Mouse (Mus musculus): ENCODE data around the gene 1110051M20Rik. TPM values are rescaled to one million over a fixed set of nuclear protein-coding genes. Genes with fewer than 3 reads are reported as not detected.
A peak's percentile ranks its signal among the peaks of the same experiment; 100 is the strongest.

Gene 1110051M20Rik
- total and polyA plus RNA-seq, 2 experiments from 2014 or later = 141 to 175 TPM

- 67% methylated on average over 3 of the region's 3 CpGs for WGBS
- no peak for TF ChIP-seq CTCF (IDR thresholded peaks at IDR 0.05; ENCODE audit: low read depth)
- Histone ChIP-seq H3K27me3 (ENCODE audit: insufficient read depth, low read length) (no peaks in the 10 kb centered on the region), H3K36me3 (ENCODE audit: insufficient read depth, low read length) (no peaks in the 10 kb centered on the region; the same call in 1 of the 2 replicates), H3K4me3 (ENCODE audit: low read length) (no peak overlapping the region), H3K9me3 (ENCODE audit: low read length) (no peaks in the 10 kb centered on the region), H3K9ac (replicated peaks; ENCODE audit: low read length) (no peak overlapping the region), H3K27ac (no peak overlapping the region), H3K4me1 (ENCODE audit: insufficient read depth, low read length) (peaks cover 4% of the 10 kb centered on the region; the same call in 1 of the 2 replicates), H3K4me2 (ENCODE audit: low read depth, low read length) (no peak overlapping the region)
- ATAC-seq (no peak), DNase-seq (ENCODE audit: low spot score) (no peak)
Observed at GRCm38 (mm10) chr2:91388281-91388680, 56.2 kb downstream of the 1110051M20Rik start.

GRCm38 (mm10) chr2:91387287-91387958 lies 57.1 kb downstream of the 1110051M20Rik start:
- no peak for ATAC-seq
- peak overlapping the region; percentile 27; the same call in 1 of the 2 replicates for H3K27ac ChIP-seq

GRCm38 (mm10) chr2:91386547-91387286 lies 57.8 kb downstream of the 1110051M20Rik start:
- peak overlapping the region; percentile 27; the same call in 1 of the 2 replicates for H3K27ac ChIP-seq
- peak; percentile 5 for DNase-seq (ENCODE audit: low spot score)

More at GRCm38 (mm10) chr2:91387287-91387958, 57.1 kb downstream of the 1110051M20Rik start:
- no peak overlapping the region for H3K4me2 ChIP-seq (ENCODE audit: low read depth, low read length)
- peaks cover 4% of the 10 kb centered on the region; the same call in 1 of the 2 replicates for H3K4me1 ChIP-seq (ENCODE audit: insufficient read depth, low read length)
- H3K27me3 ChIP-seq (ENCODE audit: insufficient read depth, low read length) = no peaks in the 10 kb centered on the region
- WGBS = 79% methylated on average over 6 of the region's 6 CpGs
- no peak overlapping the region for H3K9ac ChIP-seq (replicated peaks; ENCODE audit: low read length)
- H3K4me3 ChIP-seq (ENCODE audit: low read length) = no peak overlapping the region
- H3K9me3 ChIP-seq (ENCODE audit: low read length) = no peaks in the 10 kb centered on the region
- DNase-seq (ENCODE audit: low spot score) = no peak
- H3K36me3 ChIP-seq (ENCODE audit: insufficient read depth, low read length) = no peaks in the 10 kb centered on the region; the same call in 1 of the 2 replicates
- no peak for TF ChIP-seq CTCF (IDR thresholded peaks at IDR 0.05; ENCODE audit: low read depth)

GRCm38 (mm10) chr2:91383294-91383693 lies 61.2 kb downstream of the 1110051M20Rik start:
- no peak; the same call in 1 of the 2 replicates for TF ChIP-seq CTCF (IDR thresholded peaks at IDR 0.05; ENCODE audit: low read depth)
- no peak overlapping the region for H3K4me2 ChIP-seq (ENCODE audit: low read depth, low read length)
- peak overlapping the region; percentile 28; the same call in 1 of the 2 replicates for H3K27ac ChIP-seq
- H3K9me3 ChIP-seq (ENCODE audit: low read length) = no peaks in the 10 kb centered on the region
- DNase-seq (ENCODE audit: low spot score) = peak; percentile 46
- no peaks in the 10 kb centered on the region for H3K27me3 ChIP-seq (ENCODE audit: insufficient read depth, low read length)
- no peak overlapping the region for H3K4me3 ChIP-seq (ENCODE audit: low read length)
- no peak overlapping the region for H3K9ac ChIP-seq (replicated peaks; ENCODE audit: low read length)
- no peaks in the 10 kb centered on the region; the same call in 1 of the 2 replicates for H3K36me3 ChIP-seq (ENCODE audit: insufficient read depth, low read length)
- H3K4me1 ChIP-seq (ENCODE audit: insufficient read depth, low read length) = 0 out of 2 replicates have a peak, but pooled peaks cover 4% of the 10 kb centered on the region
- 0 out of 2 replicates have a peak, but pooled peaks have one; percentile 27 for ATAC-seq
- 66% methylated on average over 6 of the region's 6 CpGs for WGBS

More at GRCm38 (mm10) chr2:91386547-91387286, 57.8 kb downstream of the 1110051M20Rik start:
- Histone ChIP-seq H3K9me3 (ENCODE audit: low read length) (no peaks in the 10 kb centered on the region), H3K27me3 (ENCODE audit: insufficient read depth, low read length) (no peaks in the 10 kb centered on the region), H3K4me3 (ENCODE audit: low read length) (no peak overlapping the region), H3K9ac (replicated peaks; ENCODE audit: low read length) (no peak overlapping the region), H3K4me1 (ENCODE audit: insufficient read depth, low read length) (peaks cover 4% of the 10 kb centered on the region; the same call in 1 of the 2 replicates), H3K4me2 (ENCODE audit: low read depth, low read length) (no peak overlapping the region), H3K36me3 (ENCODE audit: insufficient read depth, low read length) (no peaks in the 10 kb centered on the region; the same call in 1 of the 2 replicates)
- WGBS = 46% methylated on average over 5 of the region's 5 CpGs
- ATAC-seq = peak; percentile 51; the same call in 1 of the 2 replicates
- TF ChIP-seq CTCF (IDR thresholded peaks at IDR 0.05; ENCODE audit: low read depth) = no peak

- Histone ChIP-seq H3K9me3 (ENCODE audit: low read length) (no peaks in the 10 kb centered on the region), H3K4me2 (ENCODE audit: low read depth, low read length) (no peak overlapping the region), H3K27ac (no peak overlapping the region), H3K4me1 (ENCODE audit: insufficient read depth, low read length) (no peaks in the 10 kb centered on the region), H3K36me3 (ENCODE audit: insufficient read depth, low read length) (no peaks in the 10 kb centered on the region), H3K4me3 (ENCODE audit: low read length) (no peak overlapping the region), H3K27me3 (ENCODE audit: insufficient read depth, low read length) (no peaks in the 10 kb centered on the region), H3K9ac (replicated peaks; ENCODE audit: low read length) (no peak overlapping the region)
- ATAC-seq (no peak), DNase-seq (ENCODE audit: low spot score) (no peak)
- no peak for TF ChIP-seq CTCF (IDR thresholded peaks at IDR 0.05; ENCODE audit: low read depth)
- WGBS = 38% methylated on average over 7 of the region's 7 CpGs
Observed at GRCm38 (mm10) chr2:91377038-91377437, 67.5 kb downstream of the 1110051M20Rik start.

GRCm38 (mm10) chr2:91370314-91370713 lies 74.2 kb downstream of the 1110051M20Rik start:
- WGBS = 80% methylated on average over 2 of the region's 2 CpGs
- no peak overlapping the region for H3K4me3 ChIP-seq (ENCODE audit: low read length)
- no peak overlapping the region for H3K27ac ChIP-seq
- no peak overlapping the region for H3K9ac ChIP-seq (replicated peaks; ENCODE audit: low read length)
- no peak for DNase-seq (ENCODE audit: low spot score)
- no peak overlapping the region for H3K4me2 ChIP-seq (ENCODE audit: low read depth, low read length)
- no peaks in the 10 kb centered on the region for H3K27me3 ChIP-seq (ENCODE audit: insufficient read depth, low read length)
- no peak for ATAC-seq
- TF ChIP-seq CTCF (IDR thresholded peaks at IDR 0.05; ENCODE audit: low read depth) = no peak
- no peaks in the 10 kb centered on the region for H3K4me1 ChIP-seq (ENCODE audit: insufficient read depth, low read length)
- no peaks in the 10 kb centered on the region for H3K36me3 ChIP-seq (ENCODE audit: insufficient read depth, low read length)
- H3K9me3 ChIP-seq (ENCODE audit: low read length) = 0 out of 2 replicates have a peak, but pooled peaks cover 2% of the 10 kb centered on the region

All from hindbrain, postnatal 0 days (tissue).